Mouse (Mus musculus): ENCODE data around the gene Lbx1.
A peak's percentile ranks its signal among the peaks of the same experiment; 100 is the strongest.

Gene Lbx1

GRCm38 (mm10) chr19:45235766-45236362 lies at the start of gene Lbx1:
Gene Lbx1, minus strand, starts transcription at chr19:45235812.
- no peak for DNase-seq

- peak in 1 of 2 experiments; percentile 58 for DNase-seq
These were observed 47.7 kb upstream of the Lbx1 start for GRCm38 (mm10) chr19:45283302-45283701.

GRCm38 (mm10) chr19:45276196-45276595 lies 40.6 kb upstream of the Lbx1 start:
- no peak for DNase-seq

DNA sequence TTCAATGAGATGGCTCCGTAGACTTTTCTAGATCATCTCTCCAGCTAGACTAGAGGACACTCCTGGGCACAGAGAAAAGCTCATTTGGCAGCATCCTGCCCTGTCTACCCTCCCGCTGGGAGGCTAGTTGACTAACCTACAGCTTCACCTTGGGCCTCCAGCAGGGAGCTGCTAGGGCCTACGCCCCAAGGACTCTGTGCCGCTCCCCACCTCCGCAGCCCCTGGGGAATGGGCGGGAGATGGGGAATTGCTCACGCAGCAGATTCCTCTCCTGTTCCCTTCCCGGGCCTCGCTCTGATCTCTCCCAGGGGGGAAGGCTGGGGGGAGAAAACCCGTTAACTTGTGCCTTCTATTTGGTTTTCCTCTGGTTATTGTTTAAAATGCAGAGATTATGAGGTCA lies 36.4 kb upstream of the Lbx1 start:
- DNase-seq: no peak

DNA sequence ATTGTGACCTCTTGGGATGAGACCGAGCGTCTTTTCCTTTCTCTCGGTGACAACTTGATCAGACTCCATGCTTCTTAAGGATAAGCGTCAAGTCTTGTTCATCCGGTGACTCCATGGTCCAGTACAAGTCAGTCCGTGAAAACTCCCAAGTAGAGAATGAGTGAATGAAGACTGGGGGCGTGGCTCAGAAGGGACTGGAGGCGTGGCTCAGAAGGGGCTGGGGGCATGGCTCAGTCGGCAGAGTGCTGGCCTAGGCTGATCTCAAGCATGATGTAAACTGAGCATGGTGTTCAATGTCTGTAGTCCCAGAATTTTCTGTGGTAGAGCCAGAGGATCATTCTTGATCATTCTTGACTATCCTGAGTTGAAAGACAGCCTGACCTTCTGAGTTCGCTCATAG lies 27.4 kb upstream of the Lbx1 start:
- DNase-seq: no peak

GRCm38 (mm10) chr19:45257414-45258326 lies 22.1 kb upstream of the Lbx1 start:
- DNase-seq: no peak

DNA sequence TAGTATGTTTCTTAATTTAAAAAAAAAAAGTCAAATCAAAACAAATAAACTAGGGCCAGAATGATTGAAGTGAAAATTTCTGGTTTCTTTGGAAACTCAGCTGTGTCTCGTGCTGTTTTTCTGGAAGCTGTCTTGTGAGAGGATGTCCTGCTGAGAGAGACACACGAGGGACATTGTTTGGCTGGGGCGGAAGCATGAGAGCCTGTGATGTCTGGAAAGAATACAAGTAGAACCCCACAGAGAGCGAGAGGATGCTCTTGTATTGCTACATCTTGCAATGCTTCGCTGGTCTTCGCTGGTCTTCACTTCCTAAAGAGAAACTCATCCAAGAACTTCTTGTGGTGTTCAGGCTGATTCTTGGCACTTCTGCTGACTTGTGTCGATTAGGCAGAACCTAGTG lies 19.2 kb upstream of the Lbx1 start:
- DNase-seq: no peak

DNA sequence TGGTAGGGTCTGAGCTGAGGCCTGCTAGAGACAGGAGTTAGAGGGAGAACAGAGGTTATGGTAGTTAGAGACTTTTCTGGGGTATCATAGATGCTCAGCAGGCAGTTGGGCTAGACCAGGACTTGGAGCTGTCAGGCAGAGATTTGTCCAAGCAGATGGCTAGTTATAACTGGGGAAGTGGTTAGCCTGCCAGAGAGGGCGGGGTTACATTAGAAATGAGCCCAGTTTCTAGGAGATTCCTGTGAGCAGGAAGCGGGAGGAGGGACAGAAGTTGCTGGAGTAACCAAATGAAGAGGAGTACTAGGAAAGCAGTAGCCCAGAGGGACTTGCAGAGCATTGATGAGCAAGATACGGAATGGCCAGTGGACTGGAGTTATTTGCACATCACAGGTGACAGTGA lies 16.8 kb upstream of the Lbx1 start:
- DNase-seq: no peak

DNA sequence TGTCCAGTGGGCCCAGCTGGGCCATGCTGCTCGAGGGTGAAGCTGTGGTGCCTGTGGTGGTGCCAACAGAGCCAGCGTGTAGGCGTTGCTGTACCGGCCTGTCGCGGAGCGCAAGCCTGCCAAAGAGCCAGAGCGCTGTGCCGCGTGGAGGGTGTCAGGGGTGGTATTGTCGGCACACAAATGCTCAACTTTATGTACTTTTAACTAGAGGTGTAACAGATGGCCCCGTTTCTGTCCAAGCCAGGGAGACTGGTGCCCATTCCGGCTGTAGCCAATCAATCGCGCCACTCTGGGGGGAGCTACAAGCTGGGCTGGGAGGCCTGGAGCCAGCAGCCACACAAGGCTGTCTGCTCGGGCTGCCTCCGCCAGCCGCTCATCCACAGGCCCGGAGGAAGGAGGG lies 13.1 kb upstream of the Lbx1 start:
- no peak for DNase-seq

DNA sequence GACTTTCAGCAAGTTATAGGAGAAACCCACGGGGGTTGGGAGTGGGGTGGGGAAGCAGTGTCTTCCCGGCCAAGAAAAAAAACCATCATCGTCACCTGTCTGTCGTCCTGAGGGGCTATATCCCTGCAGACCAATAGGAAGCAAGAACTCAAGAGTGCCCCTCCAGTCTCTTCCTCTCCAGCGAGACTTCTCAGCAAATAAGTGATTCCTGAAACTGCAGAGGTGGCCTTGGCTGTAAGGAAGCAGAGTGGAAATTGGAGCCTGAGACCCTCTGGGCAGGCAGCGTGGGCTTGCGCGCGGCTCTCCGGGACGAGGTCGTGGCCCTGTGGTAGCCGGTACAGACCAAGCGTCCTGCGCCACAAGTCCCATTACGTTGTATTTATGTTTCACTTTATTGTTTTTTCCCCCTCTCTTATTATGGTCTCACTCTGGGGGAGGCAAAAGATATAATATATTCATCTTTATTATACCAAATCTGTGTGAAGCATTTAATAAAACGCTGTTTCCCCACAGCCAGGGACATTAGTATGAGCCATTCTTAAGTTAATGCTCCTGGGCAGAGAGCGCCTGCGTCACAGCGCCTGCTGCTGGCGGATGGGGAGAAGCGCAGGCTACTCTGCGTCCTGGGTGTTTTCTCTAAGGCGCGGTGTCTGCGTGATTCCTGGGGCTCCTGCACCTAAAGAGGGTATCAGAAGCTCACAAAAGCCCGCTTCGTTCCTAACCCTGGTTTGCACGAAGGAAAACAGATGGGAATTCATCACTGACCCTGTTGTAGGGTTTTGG lies 8.5 kb upstream of the Lbx1 start:
- DNase-seq: no peak

DNA sequence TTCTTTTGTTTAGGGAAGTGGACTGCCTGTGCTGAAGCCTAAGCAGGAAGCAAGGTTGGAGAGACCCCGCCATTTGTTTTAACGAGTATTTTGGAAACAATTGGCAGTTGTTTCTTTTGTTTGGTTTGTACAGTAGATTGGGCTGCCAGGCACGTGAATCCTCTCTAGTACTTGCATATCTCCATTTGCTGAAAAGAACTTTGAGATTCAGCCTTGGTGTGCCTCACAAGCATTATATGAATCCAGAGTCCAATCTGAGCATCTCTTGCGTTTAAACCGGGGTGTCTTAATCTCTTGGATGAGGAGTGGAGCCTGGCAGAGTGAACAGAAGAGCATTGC lies 7.6 kb upstream of the Lbx1 start:
- no peak for DNase-seq

DNA sequence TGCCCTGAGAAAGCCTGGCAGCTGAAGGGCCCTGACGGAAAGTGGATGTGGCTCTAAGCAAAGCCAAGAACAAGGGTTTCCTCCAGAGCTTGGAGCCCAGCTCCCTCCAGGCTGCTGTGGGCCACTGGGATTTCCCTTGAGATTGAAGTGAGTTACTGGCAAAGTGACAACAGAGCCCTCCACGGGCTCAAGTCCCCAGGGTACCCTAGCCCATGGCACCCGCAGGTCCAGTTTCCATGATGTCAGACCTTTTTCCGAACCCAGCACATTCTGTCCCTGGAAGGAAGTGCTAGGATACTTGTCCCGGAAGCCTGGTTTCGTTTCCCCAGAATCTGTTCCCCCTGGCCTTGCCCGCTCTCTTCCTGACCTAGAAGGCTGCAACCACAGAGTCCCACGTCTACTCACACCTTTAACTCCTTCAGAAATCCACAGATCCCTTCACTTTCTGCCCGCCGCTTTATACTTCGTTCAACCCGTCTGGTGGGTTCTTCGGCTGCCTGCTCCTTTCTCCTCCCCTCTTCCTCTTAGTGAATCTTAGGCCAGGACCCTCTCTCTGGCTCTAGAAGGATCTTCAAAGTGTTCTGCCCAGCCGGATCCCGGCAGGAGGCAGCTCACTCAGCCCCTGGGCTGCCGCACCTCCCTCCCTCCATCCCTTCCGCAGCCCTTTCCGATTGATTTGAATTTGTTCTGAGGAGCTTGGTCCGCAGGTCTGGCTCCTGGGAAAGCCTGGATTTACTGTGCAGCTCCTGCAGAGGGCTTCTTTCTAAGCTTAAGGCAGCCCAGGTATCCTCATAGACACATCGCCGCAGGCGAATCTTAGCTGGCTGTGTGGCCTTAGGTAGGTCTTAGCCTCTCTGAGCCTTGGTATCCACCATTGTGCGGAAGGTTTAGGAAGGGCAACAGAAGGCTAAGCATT lies 7.0 kb upstream of the Lbx1 start:
- DNase-seq: no peak

DNA sequence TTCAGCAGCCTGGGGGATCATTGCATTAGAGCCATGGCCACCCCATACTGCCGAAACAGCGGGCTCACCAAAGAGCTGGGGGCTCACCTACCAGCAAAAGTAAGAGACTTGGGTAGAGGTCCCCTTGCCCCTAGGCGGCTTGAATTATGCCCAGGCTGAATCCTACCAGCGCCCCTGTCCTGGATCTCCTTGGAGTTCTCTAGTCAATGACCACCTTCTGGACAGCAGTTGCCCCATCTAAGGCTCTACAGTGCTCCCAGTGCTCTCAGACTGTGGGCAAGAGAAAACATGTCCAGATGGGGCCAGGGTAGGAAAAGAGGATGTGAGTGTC lies 6.4 kb upstream of the Lbx1 start:
- no peak for DNase-seq

GRCm38 (mm10) chr19:45240026-45240425 lies 4.4 kb upstream of the Lbx1 start:
- DNase-seq: no peak

- no peak for DNase-seq
These were observed 3.6 kb upstream of the Lbx1 start for GRCm38 (mm10) chr19:45239191-45239590.

- no peak for DNase-seq
These were observed 2.1 kb upstream of the Lbx1 start for GRCm38 (mm10) chr19:45237665-45238209.

- DNase-seq: no peak
These were observed 1.5 kb upstream of the Lbx1 start for GRCm38 (mm10) chr19:45237099-45237498.

- no peak for DNase-seq
These were observed 841 bp upstream of the Lbx1 start for GRCm38 (mm10) chr19:45236363-45236942.

- no peak for DNase-seq
These were observed 276 bp downstream of the Lbx1 start for GRCm38 (mm10) chr19:45235331-45235741.

DNA sequence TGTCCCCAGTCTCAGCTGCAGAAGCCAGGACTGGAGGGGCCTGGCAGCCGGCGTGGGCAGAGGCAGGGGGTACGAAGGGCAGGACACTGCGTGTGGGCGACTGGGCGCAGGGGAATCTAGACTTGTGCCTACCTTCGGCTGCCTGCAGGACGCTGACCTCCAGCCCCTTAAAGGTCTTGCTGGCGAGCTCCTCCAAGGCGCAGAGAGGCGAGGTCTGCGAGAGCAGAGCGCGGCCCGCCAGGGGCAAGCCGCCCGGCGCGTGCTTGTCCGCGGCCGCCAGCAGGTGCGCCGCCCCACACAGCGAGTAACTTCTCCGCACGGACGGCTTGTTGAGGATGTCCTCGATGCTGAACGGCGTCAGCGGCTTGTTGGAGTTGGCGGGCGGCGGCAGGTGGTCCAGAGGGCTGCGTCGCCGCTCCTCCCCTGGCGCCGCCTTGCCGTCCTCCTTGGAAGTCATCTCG lies 811 bp downstream of the Lbx1 start:
- DNase-seq: no peak

- no peak for DNase-seq
These were observed 1.3 kb downstream of the Lbx1 start for GRCm38 (mm10) chr19:45234191-45234770.

Data from spleen, adult 18-20 months (tissue).